Mouse (Mus musculus) adrenal gland, adult 2 months (tissue): ENCODE measurements at regions not wholly inside any gene's neighbourhood (a gene's known extent, or its start where the extent isn't known, plus 50 kb on each side); places are given as distances from the start of the nearest gene placed in this dataset.

Experiments
- DNase-seq: peaks from one replicate; pipeline ENCODE4 v3.0.0; 2021

DNA sequence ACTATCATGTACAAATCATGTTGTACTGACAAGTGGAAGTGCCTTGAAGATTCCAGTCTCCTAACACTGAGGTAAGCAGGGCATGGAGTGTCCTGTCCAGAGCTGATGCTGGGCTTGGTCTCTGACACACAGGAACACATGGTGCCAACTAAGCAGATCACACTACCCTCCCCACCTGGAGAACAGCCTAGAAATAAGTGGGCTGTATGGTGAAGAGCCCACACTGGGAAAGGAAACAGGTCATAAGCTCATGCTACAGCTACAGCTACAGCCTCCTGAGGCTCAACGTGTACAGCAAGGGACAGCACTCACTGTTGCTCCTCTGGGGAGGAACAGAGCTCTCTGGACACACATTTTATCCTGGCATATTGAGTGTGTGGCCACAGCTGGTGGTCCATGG, 89.8 kb upstream of the Atp1a1 start:
- DNase-seq, result no peak

- DNase-seq, result no peak
Observed at GRCm38 (mm10) chr3:101691937-101692604, 87.6 kb upstream of the Atp1a1 start.

DNA sequence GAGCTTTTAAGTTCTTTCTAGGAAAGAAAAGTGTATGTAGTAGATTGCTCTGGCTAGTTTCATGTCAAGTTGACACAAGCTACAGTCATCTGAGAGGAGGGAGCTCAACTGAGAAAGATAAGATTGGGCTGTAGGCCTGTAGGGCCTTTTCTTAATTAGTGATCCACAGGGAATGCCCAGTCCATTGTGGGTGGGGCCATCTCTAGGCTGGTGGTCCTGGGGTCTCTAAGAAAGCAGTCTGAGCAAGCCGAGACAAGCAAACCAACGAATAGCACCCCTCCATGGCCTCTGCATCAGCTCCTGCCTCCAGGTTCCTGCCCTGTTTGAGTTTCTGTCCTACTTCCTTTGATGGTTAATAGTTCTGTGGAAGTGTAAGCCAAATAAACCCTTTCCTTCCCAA, 86.3 kb upstream of the Atp1a1 start:
- no peak for DNase-seq

- no peak for DNase-seq
Observed at GRCm38 (mm10) chr3:101690222-101690621, 85.7 kb upstream of the Atp1a1 start.

DNA sequence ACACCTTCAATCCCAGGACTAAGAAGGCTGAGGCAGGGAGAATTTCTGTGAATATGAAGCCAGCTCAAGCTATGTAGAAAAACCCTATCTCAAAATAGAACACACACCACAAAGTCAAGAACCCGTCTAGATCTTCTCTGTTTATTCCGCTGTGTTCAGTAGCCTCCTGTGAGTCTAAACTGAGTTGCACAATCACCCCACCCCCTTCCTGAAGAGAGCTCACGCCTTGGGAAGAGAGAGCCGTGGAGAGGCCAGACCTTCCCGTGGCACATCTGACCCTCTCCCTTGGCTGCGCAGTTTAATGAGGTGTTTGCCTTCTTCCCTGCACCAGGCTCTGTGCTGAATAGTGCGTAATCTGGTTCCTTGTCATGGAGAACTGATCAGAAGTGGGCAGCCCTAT, 80.7 kb upstream of the Atp1a1 start:
- no peak for DNase-seq

DNA sequence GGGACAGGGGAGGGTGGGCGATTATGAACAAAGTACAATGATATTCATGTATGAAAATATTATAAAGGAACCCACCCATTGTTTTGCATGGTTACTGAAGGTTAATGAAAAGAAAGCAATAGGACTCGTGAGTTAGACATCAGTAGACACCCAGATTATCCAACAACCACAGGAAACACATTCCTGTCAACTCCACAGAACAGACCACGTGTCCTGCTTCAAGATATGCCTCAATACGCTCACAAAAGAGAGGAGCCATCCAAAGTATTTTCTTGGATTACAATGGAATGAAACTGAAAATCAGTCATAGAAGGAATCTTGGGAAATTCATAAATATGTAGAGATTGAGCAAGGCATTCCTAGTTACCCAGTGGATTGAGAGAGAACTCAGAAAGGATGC, 68.5 kb upstream of the Atp1a1 start:
- DNase-seq, result no peak

DNA sequence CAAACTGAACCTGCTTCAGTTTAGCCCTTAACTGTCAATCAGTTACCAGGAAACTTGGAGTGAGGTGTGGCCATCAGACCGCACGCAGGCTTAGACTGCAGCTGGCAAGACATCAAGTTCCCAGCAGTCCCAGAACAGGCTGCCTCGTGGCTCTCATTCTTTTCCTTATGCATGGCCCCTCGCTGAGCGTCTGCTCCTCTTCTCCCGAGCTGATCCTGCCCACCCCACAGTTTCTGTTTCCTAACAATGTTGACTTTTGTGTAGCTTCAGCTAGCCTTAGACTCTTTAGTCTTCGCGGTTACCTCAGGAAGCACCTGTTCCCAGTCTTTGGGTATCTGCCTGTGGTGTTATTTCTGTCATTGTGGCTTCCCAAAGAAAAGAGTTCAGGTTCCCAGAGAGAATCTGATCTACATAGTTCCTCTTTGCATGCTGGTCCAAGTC, 66.1 kb upstream of the Atp1a1 start:
- DNase-seq, result no peak

GRCm38 (mm10) chr3:101669743-101670142, 65.3 kb upstream of the Atp1a1 start:
- DNase-seq, result peak; percentile 5

DNA sequence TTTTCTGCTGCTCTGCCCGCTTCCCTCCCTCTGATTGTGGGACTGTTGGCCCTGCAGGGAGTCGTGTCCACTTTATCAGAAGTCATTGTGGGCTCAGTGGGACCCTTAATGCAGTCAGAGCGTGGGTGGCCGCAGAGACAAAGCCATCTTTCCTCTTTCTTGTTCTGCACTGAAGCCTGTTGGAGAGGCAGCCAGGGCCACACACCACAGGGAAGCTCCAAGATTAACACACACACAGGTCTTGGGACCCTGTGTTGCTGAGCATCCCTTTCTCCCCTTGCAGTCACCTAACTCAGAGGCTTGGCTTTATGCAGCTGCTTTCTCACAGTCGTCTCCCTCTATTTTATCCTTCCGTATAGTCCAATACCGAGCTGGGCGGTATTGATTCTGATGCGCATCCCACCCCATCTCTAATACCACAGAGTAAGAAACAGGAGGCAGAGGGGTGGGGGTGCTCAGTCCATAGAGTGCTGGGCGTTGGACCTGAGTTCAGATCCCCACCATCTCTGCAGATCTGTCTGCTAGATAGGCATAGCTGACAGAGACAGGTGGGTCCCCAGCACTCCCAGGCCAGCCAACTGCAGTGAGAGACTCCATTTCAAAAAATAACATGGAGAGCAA, 63.4 kb upstream of the Atp1a1 start:
- no peak for DNase-seq

DNA sequence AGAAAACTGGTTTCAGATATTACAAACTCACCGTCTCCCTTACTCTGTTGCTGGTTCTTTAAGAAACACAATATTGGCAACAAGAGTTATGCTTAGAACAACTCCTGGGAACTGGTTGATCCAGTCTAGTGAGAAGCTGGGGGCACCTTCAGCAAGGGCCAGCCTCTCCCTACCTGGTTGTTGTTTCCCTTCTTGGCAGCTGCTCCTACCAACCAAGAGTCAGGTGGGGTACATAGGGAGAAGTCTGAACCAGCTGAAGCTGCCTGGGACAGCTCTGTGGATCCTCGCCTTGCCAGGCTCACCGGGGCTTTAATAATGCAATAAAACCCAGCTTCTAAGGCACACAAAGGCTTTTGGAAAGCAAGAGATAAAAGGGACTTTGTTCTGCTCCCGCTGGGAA, 62.7 kb upstream of the Atp1a1 start:
- DNase-seq, result no peak

GRCm38 (mm10) chr3:101666583-101666982, 62.1 kb upstream of the Atp1a1 start:
- no peak for DNase-seq

DNA sequence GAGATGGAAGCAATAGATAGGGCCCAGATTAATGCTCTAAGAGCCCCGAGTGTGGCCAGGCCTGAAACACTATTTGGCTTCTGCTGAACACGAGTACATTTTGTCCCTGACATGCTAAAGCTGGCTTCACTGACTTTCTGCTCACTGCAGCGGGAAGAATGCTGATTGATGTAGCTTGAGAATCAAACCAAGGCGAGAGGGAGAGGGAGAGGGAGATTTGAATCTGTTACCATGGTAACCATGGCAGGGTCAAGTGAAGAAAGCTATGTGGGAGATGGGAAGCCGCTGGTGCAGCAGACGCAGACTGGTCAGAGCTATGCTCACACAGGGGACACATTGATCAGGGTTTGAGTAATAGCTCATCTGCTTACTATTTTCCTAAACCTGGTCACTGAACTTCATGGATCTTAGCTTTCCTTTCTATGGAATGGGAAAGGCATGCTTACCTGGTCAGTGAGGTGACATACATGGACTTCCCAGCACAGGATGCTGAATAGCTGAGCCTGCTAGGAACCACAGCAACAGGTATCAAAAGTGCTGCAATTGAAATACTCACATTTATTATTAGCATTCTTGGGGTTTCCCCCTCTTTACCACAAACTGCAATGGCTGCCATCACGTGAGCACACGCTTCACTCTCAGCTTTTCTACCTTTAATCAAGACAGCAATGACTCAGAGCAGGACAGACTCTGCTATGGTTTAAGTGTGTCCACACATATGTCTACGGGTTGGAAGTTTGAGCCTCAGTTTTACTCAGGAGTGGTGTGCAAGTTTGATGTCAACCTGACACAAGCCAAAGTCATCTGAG, 56.9 kb upstream of the Atp1a1 start:
- DNase-seq, result peak; percentile 17

GRCm38 (mm10) chr3:101660635-101661034, 56.2 kb upstream of the Atp1a1 start:
- DNase-seq, result no peak

- no peak for DNase-seq
Observed at GRCm38 (mm10) chr3:101660176-101660575, 55.7 kb upstream of the Atp1a1 start.

DNA sequence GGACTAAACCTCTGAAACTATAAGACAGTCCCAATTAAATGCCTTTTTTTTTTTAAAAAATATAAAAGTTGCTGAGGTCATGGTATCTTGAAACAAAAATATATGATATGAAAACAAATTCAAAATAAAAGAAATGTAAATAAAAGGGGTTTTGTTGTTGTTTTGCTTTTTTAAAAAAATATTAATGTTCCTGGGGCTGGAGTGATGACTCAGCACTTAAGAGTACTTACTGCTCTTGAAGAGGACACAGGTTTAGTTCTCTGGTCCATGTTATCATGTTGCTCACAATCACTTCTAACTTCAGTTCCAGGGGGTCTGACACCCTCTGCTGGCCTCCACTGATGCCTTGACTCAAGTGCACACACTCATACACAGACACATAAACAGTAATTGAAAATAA, 53.5 kb upstream of the Atp1a1 start:
- no peak for DNase-seq

DNA sequence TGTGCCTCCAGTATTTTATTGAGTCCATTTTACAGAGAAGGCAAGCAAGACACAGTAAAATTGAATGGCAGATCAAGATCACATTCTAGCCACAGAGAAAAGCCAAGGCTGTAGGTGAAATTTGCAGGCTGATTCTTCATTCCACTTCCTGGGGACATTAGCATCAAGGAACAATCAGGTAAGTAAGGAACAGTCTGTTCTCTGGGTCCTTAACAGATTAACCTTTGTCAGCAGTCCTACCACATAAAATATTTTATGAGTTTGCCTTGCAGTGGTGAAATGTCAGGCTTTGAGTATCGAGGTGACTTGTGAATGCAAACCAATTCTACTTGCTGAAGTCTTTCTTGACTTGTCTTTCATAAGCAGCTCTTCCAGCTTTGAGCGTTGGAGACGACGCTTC, 50.2 kb upstream of the Atp1a1 start:
- DNase-seq, result no peak
